Mouse (Mus musculus) frontal cortex, postnatal 10 days (tissue): Measurements from ENCODE around the gene Vmn1r45.
"Not testable (repeated sequence)": the region's sequence is repeated elsewhere in the genome, so short reads cannot be mapped to it uniquely, and the experiment has no call there.

Experiments
- DNase-seq, 2 experiments: peaks; one replicate each; pipeline ENCODE4 v3.0.0; 2022; ENCODE audit warnings: low spot score in 2 of 2, mixed read lengths in 1 of 2

The Vmn1r45 gene

DNA sequence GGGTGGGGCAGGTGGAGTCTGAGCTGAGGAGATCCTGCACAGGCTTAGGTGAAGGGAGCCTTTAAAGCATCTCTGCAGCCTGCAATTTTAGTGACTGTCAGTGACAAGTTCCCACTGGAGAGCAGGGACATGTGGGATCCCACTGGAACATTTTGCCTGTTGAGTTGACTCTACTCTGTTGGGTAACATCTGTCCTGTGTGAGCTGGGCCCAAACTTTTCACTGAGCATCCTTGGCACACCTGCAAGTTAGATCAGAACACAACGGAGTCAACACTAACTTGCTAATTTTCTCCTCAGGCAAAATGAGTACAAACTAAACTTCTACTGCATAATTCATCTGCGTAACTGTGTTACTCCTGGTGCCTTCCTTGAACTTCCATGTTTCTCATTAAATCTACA, at the start of gene Vmn1r45:
Gene Vmn1r45, minus strand, starts transcription at position 101 of the 400 bp plus-strand sequence.
- DNase-seq = not testable (repeated sequence)

DNA sequence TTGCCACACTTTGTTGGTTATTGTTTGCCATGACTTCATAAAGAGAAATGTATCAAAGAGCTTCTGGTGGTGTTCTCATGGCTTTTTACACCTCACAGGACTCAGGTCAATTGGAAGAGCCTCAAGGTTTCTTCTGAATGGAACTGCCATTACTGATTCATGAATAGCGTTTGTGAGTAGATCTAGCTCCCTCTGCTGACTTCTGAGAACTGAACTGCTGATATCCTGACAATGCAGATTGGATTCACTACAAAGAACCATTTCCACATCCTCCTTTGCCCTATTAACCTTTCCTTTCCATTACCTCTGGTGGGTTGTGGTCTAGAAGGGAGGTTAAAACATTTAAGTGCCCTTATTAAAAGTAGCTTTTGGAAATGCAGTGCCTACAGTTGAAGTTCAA, 45.6 kb upstream of the Vmn1r45 start:
- no peak for DNase-seq

- DNase-seq = no peak
Measured at GRCm38 (mm10) chr6:89969013-89969412, 28.6 kb upstream of the Vmn1r45 start, which contains the start of gene Vmn1r46. TSS of gene Vmn1r46 (plus strand) at chr6:89969313.

- DNase-seq = no peak
Measured at GRCm38 (mm10) chr6:89966341-89966740, 25.9 kb upstream of the Vmn1r45 start.

DNA sequence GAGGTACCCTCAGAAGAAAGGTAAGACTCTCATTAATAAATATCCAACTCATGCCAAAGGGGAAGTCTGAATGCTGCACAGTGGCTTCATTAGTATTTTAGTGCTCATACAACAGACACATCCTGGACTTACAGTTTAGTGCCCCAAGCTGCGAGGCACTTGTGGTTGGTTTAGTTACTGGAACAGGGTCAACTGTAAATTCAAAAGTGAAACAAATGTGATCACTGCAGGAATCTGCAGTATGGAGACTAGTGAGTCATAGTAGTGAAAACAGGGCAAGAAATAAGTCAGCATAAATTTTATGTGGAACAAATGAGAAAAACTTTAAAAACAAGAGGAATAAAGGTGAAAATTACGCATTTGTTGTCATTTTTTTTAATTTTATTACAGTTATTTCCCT, 13.2 kb upstream of the Vmn1r45 start:
- no peak for DNase-seq

- DNase-seq = no peak
Measured at GRCm38 (mm10) chr6:89940926-89941325, 528 bp upstream of the Vmn1r45 start.

DNA sequence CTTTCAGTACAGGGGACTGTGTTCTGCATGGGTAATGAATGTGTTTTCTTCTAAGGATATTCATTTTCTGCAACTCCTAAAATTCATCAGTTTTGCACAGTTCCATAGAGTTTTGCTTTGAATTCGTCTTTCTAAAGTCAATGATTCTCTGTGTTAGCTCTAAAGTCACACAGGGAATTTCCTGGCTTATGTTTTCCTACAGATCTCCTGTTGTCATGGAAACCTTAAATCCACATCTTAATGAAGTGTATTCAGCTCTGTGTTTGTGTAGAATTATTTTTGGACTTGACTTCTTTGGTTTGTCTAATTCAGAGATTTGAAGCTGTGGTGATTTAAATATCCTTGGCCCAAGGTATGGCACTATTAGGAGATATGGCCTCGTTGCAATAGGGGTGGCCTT, 56.6 kb downstream of the Vmn1r45 start:
- no peak for DNase-seq

DNA sequence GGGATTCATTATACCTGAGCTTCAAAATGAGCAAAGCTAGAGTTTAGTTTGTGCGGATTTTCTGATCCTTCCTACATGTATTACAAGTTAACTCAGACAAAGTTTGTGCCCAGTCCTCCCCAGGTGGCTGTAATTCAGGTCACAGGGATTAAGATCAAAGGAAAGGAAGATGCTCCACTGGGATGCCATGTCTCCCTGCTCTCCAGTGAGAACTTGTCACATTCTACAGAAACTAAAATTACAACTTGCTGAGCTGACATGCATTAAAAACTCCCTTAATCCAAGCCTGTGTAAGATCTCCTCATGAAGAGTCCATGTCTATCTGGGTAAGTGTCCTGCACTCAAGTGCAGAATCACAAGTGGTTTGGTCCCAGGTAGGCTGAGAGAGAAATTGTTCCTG, 57.0 kb downstream of the Vmn1r45 start, which contains the start of gene Vmn1r44:
Gene Vmn1r44, plus strand, starts transcription at position 301 of the 400 bp plus-strand sequence.
- DNase-seq = no peak
